Mouse (Mus musculus) erythroblast, embryonic 14.5 days (primary cell): Measurements from ENCODE around the gene Smim17.

Source experiments
- GATA1 ChIP-seq: IDR thresholded peaks from 2 replicates; pipeline ENCODE4 v1.6.1; 2012; ENCODE audit warnings: low read length, inconsistent platforms, mixed read lengths
- TAL1 ChIP-seq: IDR thresholded peaks from 3 replicates; pipeline ENCODE4 v1.6.1; 2012; ENCODE audit warnings: low read length, inconsistent platforms, mixed read lengths

- no peak for TF ChIP-seq GATA1
- no peak for TF ChIP-seq TAL1
Measured at GRCm38 (mm10) chr7:6410043-6410442, 11.5 kb downstream of the Smim17 start, which contains the start of gene Gm20715.
